Mouse (Mus musculus): ENCODE data around the gene Amigo2. TPM values are rescaled to one million over a fixed set of nuclear protein-coding genes. Genes with fewer than 3 reads are reported as not detected.
A peak's percentile ranks its signal among the peaks of the same experiment; 100 is the strongest.

Gene Amigo2
- polyA plus RNA-seq, 1 experiment from 2014 or later, result 4.4 TPM

GRCm38 (mm10) chr15:97276660-97277153, 29.6 kb upstream of the Amigo2 start:
- Histone ChIP-seq H3K9me3 (ENCODE audit: control insufficient read depth, low read length) (no peaks in the 10 kb centered on the region), H3K27ac (replicated peaks; ENCODE audit: low read depth, low read length) (no peak overlapping the region), H3K36me3 (ENCODE audit: control insufficient read depth, insufficient read depth, low read length) (no peaks in the 10 kb centered on the region), H3K27me3 (ENCODE audit: control insufficient read depth, insufficient read depth, low read length) (no peaks in the 10 kb centered on the region), H3K4me1 (ENCODE audit: control insufficient read depth, insufficient read depth, low read length) (peaks cover 18% of the 10 kb centered on the region), H3K4me2 (ENCODE audit: low read depth, severe bottlenecking) (peak overlapping the region; percentile 20; the same call in 1 of the 2 replicates), H3K9ac (ENCODE audit: low read length) (no peak overlapping the region), H3K4me3 (ENCODE audit: low read depth, low read length) (no peak overlapping the region)
- peak; percentile 46 for DNase-seq (ENCODE audit: low spot score)
- WGBS, result 20% methylated on average over 20 of the region's 20 CpGs
- no peak for ATAC-seq (ENCODE audit: insufficient number of reproducible peaks, low FRiP score, low TSS enrichment, low read depth)

- whole genome bisulfite sequencing, result 60% methylated on average over 12 of the region's 12 CpGs
- peaks cover 17% of the 10 kb centered on the region for H3K4me1 ChIP-seq (ENCODE audit: control insufficient read depth, insufficient read depth, low read length)
- no peaks in the 10 kb centered on the region for H3K36me3 ChIP-seq (ENCODE audit: control insufficient read depth, insufficient read depth, low read length)
- H3K27ac ChIP-seq (replicated peaks; ENCODE audit: low read depth, low read length), result no peak overlapping the region
- DNase-seq (ENCODE audit: low spot score) (no peak), ATAC-seq (ENCODE audit: insufficient number of reproducible peaks, low FRiP score, low TSS enrichment, low read depth) (no peak)
- H3K27me3 ChIP-seq (ENCODE audit: control insufficient read depth, insufficient read depth, low read length), result no peaks in the 10 kb centered on the region
- H3K4me3 ChIP-seq (ENCODE audit: low read depth, low read length), result no peak overlapping the region
- no peak overlapping the region for H3K4me2 ChIP-seq (ENCODE audit: low read depth, severe bottlenecking)
- no peaks in the 10 kb centered on the region for H3K9me3 ChIP-seq (ENCODE audit: control insufficient read depth, low read length)
- no peak overlapping the region for H3K9ac ChIP-seq (ENCODE audit: low read length)
These were observed 28.7 kb upstream of the Amigo2 start for GRCm38 (mm10) chr15:97275626-97276395.

GRCm38 (mm10) chr15:97272831-97273230, 25.7 kb upstream of the Amigo2 start:
- Histone ChIP-seq H3K4me1 (ENCODE audit: control insufficient read depth, insufficient read depth, low read length) (peaks cover 10% of the 10 kb centered on the region), H3K4me3 (ENCODE audit: low read depth, low read length) (no peak overlapping the region), H3K4me2 (ENCODE audit: low read depth, severe bottlenecking) (no peak overlapping the region), H3K9ac (ENCODE audit: low read length) (no peak overlapping the region), H3K27ac (replicated peaks; ENCODE audit: low read depth, low read length) (no peak overlapping the region), H3K36me3 (ENCODE audit: control insufficient read depth, insufficient read depth, low read length) (no peaks in the 10 kb centered on the region), H3K9me3 (ENCODE audit: control insufficient read depth, low read length) (no peaks in the 10 kb centered on the region), H3K27me3 (ENCODE audit: control insufficient read depth, insufficient read depth, low read length) (no peaks in the 10 kb centered on the region)
- DNase-seq (ENCODE audit: low spot score) (no peak), ATAC-seq (ENCODE audit: insufficient number of reproducible peaks, low FRiP score, low TSS enrichment, low read depth) (no peak)
- 68% methylated on average over 3 of the region's 3 CpGs for WGBS

- no peaks in the 10 kb centered on the region for H3K9me3 ChIP-seq (ENCODE audit: control insufficient read depth, low read length)
- H3K4me1 ChIP-seq (ENCODE audit: control insufficient read depth, insufficient read depth, low read length), result peaks cover 10% of the 10 kb centered on the region
- H3K36me3 ChIP-seq (ENCODE audit: control insufficient read depth, insufficient read depth, low read length), result no peaks in the 10 kb centered on the region
- DNase-seq (ENCODE audit: low spot score), result no peak
- H3K9ac ChIP-seq (ENCODE audit: low read length), result no peak overlapping the region
- no peaks in the 10 kb centered on the region for H3K27me3 ChIP-seq (ENCODE audit: control insufficient read depth, insufficient read depth, low read length)
- no peak overlapping the region for H3K27ac ChIP-seq (replicated peaks; ENCODE audit: low read depth, low read length)
- no peak overlapping the region for H3K4me3 ChIP-seq (ENCODE audit: low read depth, low read length)
- 54% methylated on average over 7 of the region's 7 CpGs for WGBS
- no peak for ATAC-seq (ENCODE audit: insufficient number of reproducible peaks, low FRiP score, low TSS enrichment, low read depth)
- no peak overlapping the region for H3K4me2 ChIP-seq (ENCODE audit: low read depth, severe bottlenecking)
These were observed 25.1 kb upstream of the Amigo2 start for GRCm38 (mm10) chr15:97271985-97272697.

- 73% methylated on average over 8 of the region's 8 CpGs for WGBS
These were observed 20.1 kb upstream of the Amigo2 start for GRCm38 (mm10) chr15:97267094-97267695.

GRCm38 (mm10) chr15:97266236-97266845, 19.3 kb upstream of the Amigo2 start:
- H3K4me3 ChIP-seq (ENCODE audit: low read depth, low read length), result no peak overlapping the region
- DNase-seq (ENCODE audit: low spot score), result no peak
- H3K4me2 ChIP-seq (ENCODE audit: low read depth, severe bottlenecking), result no peak overlapping the region
- H3K9me3 ChIP-seq (ENCODE audit: control insufficient read depth, low read length), result no peaks in the 10 kb centered on the region
- ATAC-seq (ENCODE audit: insufficient number of reproducible peaks, low FRiP score, low TSS enrichment, low read depth), result no peak
- no peak overlapping the region for H3K9ac ChIP-seq (ENCODE audit: low read length)
- H3K36me3 ChIP-seq (ENCODE audit: control insufficient read depth, insufficient read depth, low read length), result no peaks in the 10 kb centered on the region
- 79% methylated on average over 14 of the region's 14 CpGs for WGBS
- H3K4me1 ChIP-seq (ENCODE audit: control insufficient read depth, insufficient read depth, low read length), result no peaks in the 10 kb centered on the region
- H3K27ac ChIP-seq (replicated peaks; ENCODE audit: low read depth, low read length), result no peak overlapping the region
- H3K27me3 ChIP-seq (ENCODE audit: control insufficient read depth, insufficient read depth, low read length), result no peaks in the 10 kb centered on the region

More at GRCm38 (mm10) chr15:97267094-97267695, 20.1 kb upstream of the Amigo2 start:
- no peak overlapping the region for H3K4me3 ChIP-seq (ENCODE audit: low read depth, low read length)
- ATAC-seq (ENCODE audit: insufficient number of reproducible peaks, low FRiP score, low TSS enrichment, low read depth), result no peak
- H3K4me2 ChIP-seq (ENCODE audit: low read depth, severe bottlenecking), result no peak overlapping the region
- H3K9me3 ChIP-seq (ENCODE audit: control insufficient read depth, low read length), result no peaks in the 10 kb centered on the region
- no peaks in the 10 kb centered on the region for H3K4me1 ChIP-seq (ENCODE audit: control insufficient read depth, insufficient read depth, low read length)
- H3K9ac ChIP-seq (ENCODE audit: low read length), result no peak overlapping the region
- H3K27me3 ChIP-seq (ENCODE audit: control insufficient read depth, insufficient read depth, low read length), result no peaks in the 10 kb centered on the region
- H3K27ac ChIP-seq (replicated peaks; ENCODE audit: low read depth, low read length), result no peak overlapping the region
- no peaks in the 10 kb centered on the region for H3K36me3 ChIP-seq (ENCODE audit: control insufficient read depth, insufficient read depth, low read length)
- no peak for DNase-seq (ENCODE audit: low spot score)

GRCm38 (mm10) chr15:97262251-97262650, 15.2 kb upstream of the Amigo2 start:
- 63% methylated on average over 9 of the region's 9 CpGs for WGBS
- H3K9me3 ChIP-seq (ENCODE audit: control insufficient read depth, low read length), result no peaks in the 10 kb centered on the region
- no peaks in the 10 kb centered on the region for H3K4me1 ChIP-seq (ENCODE audit: control insufficient read depth, insufficient read depth, low read length)
- H3K27me3 ChIP-seq (ENCODE audit: control insufficient read depth, insufficient read depth, low read length), result no peaks in the 10 kb centered on the region
- DNase-seq (ENCODE audit: low spot score) (no peak), ATAC-seq (ENCODE audit: insufficient number of reproducible peaks, low FRiP score, low TSS enrichment, low read depth) (no peak)
- H3K27ac ChIP-seq (replicated peaks; ENCODE audit: low read depth, low read length), result no peak overlapping the region
- H3K4me2 ChIP-seq (ENCODE audit: low read depth, severe bottlenecking), result no peak overlapping the region
- H3K9ac ChIP-seq (ENCODE audit: low read length), result no peak overlapping the region
- H3K4me3 ChIP-seq (ENCODE audit: low read depth, low read length), result no peak overlapping the region
- H3K36me3 ChIP-seq (ENCODE audit: control insufficient read depth, insufficient read depth, low read length), result no peaks in the 10 kb centered on the region

GRCm38 (mm10) chr15:97259968-97260597, 13.0 kb upstream of the Amigo2 start:
- no peak overlapping the region for H3K4me2 ChIP-seq (ENCODE audit: low read depth, severe bottlenecking)
- no peaks in the 10 kb centered on the region for H3K4me1 ChIP-seq (ENCODE audit: control insufficient read depth, insufficient read depth, low read length)
- ATAC-seq (ENCODE audit: insufficient number of reproducible peaks, low FRiP score, low TSS enrichment, low read depth), result no peak
- no peaks in the 10 kb centered on the region for H3K9me3 ChIP-seq (ENCODE audit: control insufficient read depth, low read length)
- no peak overlapping the region for H3K4me3 ChIP-seq (ENCODE audit: low read depth, low read length)
- H3K27me3 ChIP-seq (ENCODE audit: control insufficient read depth, insufficient read depth, low read length), result no peaks in the 10 kb centered on the region
- H3K36me3 ChIP-seq (ENCODE audit: control insufficient read depth, insufficient read depth, low read length), result no peaks in the 10 kb centered on the region
- DNase-seq (ENCODE audit: low spot score), result no peak
- no peak overlapping the region for H3K9ac ChIP-seq (ENCODE audit: low read length)
- H3K27ac ChIP-seq (replicated peaks; ENCODE audit: low read depth, low read length), result no peak overlapping the region
- 83% methylated on average over 11 of the region's 11 CpGs for WGBS

Measured in limb, embryonic 11.5 days (tissue).